Mouse (Mus musculus) embryonic fibroblast, embryonic 13.5 days (primary cell): ENCODE results near the gene Chchd4.

Source experiments
- CTCF ChIP-seq: IDR thresholded peaks from 2 replicates; pipeline ENCODE4 v1.5.1; 2011; ENCODE audit warnings: mild to moderate bottlenecking, control low read depth, low read length, moderate library complexity, borderline replicate concordance; ENCODE audit not compliant: insufficient read depth
- POLR2A ChIP-seq: IDR thresholded peaks from 2 replicates; pipeline ENCODE4 v1.6.1; 2011; ENCODE audit warnings: low read depth, mild to moderate bottlenecking, control low read depth, low read length, moderate library complexity

DNA sequence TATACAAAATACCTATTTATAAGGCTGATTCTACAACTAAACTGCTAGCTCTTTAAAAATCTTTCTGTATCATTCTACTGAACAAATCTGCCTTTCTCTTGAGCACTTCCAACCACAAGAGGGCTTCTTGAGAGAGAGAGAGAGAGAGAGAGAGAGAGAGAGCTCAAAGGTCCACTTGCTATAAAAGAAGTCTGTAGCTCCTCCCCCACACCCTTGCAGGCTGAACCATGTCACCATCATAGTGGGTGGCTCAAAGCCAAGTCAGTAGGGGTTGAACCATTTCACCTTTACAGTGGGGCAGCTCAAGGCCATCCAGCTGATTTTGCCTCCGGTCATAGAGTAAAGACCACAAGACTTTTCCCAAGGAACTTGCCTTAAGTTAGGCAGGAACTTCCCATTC lies 13.9 kb downstream of the Chchd4 start:
- no peak for TF ChIP-seq CTCF
- TF ChIP-seq POLR2A, result no peak
